Mouse (Mus musculus) left cerebral cortex, adult 8-10 months (tissue): ENCODE data around the gene Nutm1. TPM values are rescaled to one million over a fixed set of nuclear protein-coding genes. Genes with fewer than 3 reads are reported as not detected.

Source experiments
- total RNA-seq, 4 experiments: library from RNA; stranded (reverse); gene quantifications; 2 replicates each; pipeline ENCODE4 v1.2.4; 2022

Nutm1 gene
- total RNA-seq, 4 experiments from 2014 or later: 0.09 TPM; not detected in 3

Other genes starting within 250 kb of the Nutm1 start
- not detected for gene Olfr1310, start 246.6 kb downstream of the Nutm1 start, total RNA-seq
- gene Olfr1311, start 234.9 kb downstream of the Nutm1 start, total RNA-seq: not detected
- not detected for gene Olfr1312, start 209.1 kb downstream of the Nutm1 start, total RNA-seq
- not detected for gene Olfr1313, start 181.4 kb downstream of the Nutm1 start, total RNA-seq
- not detected for gene Olfr1314, start 162.5 kb downstream of the Nutm1 start, total RNA-seq
- gene Olfr1315-ps1, start 143.9 kb downstream of the Nutm1 start, total RNA-seq: not detected
- not detected for gene Olfr1316, start 124.3 kb downstream of the Nutm1 start, total RNA-seq
- not detected for gene Olfr1317, start 119.0 kb downstream of the Nutm1 start, total RNA-seq
- gene Olfr1318, start 105.1 kb downstream of the Nutm1 start, total RNA-seq: not detected
- 100 to 1,000 TPM; 153 to 175 (median 161) TPM for gene Lpcat4, start 19.8 kb downstream of the Nutm1 start, total RNA-seq
- gene Nop10, start 2.6 kb upstream of the Nutm1 start, total RNA-seq: 10 to 100 TPM; 49.0 to 56.9 (median 52.8) TPM
- 100 to 1,000 TPM; 105 to 127 (median 118) TPM for gene Slc12a6, start 6.5 kb upstream of the Nutm1 start, total RNA-seq
- gene Gm21985, start 7.0 kb upstream of the Nutm1 start, total RNA-seq: 1 to 10 TPM; 1.9 to 4.3 (median 2.9) TPM
- gene Emc4, start 108.7 kb upstream of the Nutm1 start, total RNA-seq: 100 to 1,000 TPM; 147 to 150 (median 149) TPM
- 10 to 100 TPM; 12.5 to 15.1 (median 13.4) TPM for gene Katnbl1, start 119.9 kb upstream of the Nutm1 start, total RNA-seq
- gene Emc7, start 195.7 kb upstream of the Nutm1 start, total RNA-seq: 10 to 100 TPM; 48.2 to 52.6 (median 50.1) TPM
- 1 to 10 TPM in 3 of 4 experiments, under 1 TPM in 1; 0.97 to 2.4 (median 1.7) TPM for gene Chrm5, start 221.5 kb upstream of the Nutm1 start, total RNA-seq
- 10 to 100 TPM; 10.1 to 14.8 (median 13.1) TPM for gene Aven, start 233.7 kb upstream of the Nutm1 start, total RNA-seq